Mouse (Mus musculus) heart, postnatal 36 days (tissue): Measurements from ENCODE around the gene Mdp1. TPM values are rescaled to one million over a fixed set of nuclear protein-coding genes. Genes with fewer than 3 reads are reported as not detected.

Source experiments
- DNase-seq, 2 experiments: peaks; one replicate each; pipeline ENCODE4 v3.0.0; 2021 to 2022
- intact Hi-C: fragments of 180-260 bp; cut with DNase I; formaldehyde crosslinking; loops from one replicate; pipeline ENCODE4 v1.15.1; 2025
- total RNA-seq, 2 experiments: library from RNA; stranded (reverse); gene quantifications; 2 replicates each; pipeline ENCODE4 v1.2.3; 2021

The Mdp1 gene
- total RNA-seq, 2 experiments from 2014 or later, result 42.6 to 57.7 TPM

DNA sequence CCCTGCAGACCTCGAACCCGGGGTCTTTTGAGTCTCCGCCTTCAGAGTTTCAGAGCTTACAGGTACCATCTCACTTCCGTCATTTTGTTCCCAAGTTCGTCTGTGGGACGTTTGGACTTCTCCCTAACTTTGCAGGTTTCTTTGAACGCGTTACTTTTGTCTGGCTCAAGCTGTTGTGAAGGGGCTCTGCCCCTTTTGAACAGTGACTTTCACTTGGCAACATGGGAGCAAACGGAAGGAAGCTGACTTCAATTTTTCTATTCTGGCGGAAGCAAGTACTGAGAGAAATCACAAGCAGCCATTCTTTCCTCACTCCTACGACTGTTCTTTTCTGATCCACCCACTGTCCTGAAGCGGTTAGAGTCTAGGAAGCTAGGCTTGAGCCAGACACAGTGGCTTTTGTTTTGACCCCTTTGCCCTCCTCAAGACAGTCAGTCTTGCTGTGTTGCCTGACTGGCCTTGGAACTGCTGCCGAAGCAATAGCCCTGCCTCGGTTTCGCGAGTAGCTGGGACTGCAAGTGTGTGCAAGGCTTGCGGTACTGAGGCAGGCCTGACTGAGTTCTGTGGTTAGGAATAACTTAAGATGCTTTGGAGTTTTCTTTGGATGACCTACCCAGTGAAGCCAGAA, 15.9 kb downstream of the Mdp1 start:
- peak in 1 of 2 experiments; percentile 24 for DNase-seq
- intact Hi-C loops, result no loop called here

DNA sequence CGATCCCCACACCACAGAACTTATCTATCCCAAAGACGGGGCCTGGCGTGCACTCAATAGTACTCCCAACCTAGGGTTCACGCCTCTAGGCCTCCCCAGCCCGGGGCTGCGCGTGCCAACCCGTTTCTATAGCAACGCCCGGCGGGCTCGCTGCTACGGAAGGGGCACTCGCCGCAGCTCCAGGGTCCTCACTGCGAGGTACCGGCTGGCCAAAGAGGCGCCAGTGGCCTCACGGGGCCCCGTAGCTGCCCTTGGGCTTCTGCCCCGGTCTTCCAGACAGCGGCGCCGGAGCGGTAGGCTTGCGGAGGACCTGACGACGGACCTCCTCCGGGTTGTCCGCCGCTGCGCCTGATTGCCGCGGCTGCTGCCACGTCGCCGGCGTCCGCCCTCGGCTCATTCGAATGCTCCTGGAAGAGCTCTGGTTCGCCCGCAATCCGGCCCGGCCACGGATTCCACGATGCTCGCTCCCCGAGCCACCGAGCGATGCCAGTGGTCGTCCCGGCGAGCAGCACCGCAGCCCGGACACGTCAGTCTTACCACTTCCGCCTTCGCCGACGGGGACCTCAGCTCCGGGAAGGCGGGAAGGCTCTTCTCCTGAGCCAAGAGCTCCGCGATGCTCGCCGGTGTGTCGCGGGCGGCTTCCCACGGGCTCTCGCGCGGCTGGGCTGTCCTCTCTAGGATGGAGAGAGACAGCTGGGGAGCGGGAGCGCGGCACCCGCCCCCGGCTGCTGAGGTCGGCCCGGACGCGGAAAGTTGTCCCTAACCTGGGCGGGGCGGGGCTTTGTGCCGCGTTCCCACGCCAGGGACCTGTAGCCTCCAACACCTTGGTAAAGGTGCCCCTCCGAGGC, 17.0 kb downstream of the Mdp1 start, which contains the start of gene Tm9sf1:
Tm9sf1 (minus strand) TSS at position 747 of the 848 bp plus-strand sequence.
- peak; percentile 87 to 98 for DNase-seq
- intact Hi-C loops, result loop anchor here (2.0 kb wide), 1 partner anchor 14 kb away; no protein-coding TSS in a partner anchor

DNA sequence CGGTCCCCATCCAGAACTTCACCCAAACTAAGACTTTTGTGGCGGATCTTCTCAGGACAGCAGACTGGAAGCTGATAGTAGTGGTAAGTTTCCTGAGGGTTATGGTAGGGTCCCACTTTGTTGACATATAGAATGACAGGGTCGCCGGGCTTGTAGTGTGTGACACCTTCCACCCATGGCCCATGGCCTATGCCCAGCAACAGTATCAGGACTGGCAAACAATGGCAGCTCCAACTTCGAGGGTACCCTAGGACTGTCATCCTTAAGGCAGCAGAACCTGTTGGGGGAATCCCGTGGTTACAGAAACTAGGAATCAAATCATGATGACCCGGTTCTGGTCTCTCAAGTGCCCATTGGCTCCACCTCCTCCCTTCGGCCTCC, 17.6 kb downstream of the Mdp1 start:
- intact Hi-C loops, result loop anchor here (2.0 kb wide), 1 partner anchor 14 kb away; no protein-coding TSS in a partner anchor
- no peak for DNase-seq

DNA sequence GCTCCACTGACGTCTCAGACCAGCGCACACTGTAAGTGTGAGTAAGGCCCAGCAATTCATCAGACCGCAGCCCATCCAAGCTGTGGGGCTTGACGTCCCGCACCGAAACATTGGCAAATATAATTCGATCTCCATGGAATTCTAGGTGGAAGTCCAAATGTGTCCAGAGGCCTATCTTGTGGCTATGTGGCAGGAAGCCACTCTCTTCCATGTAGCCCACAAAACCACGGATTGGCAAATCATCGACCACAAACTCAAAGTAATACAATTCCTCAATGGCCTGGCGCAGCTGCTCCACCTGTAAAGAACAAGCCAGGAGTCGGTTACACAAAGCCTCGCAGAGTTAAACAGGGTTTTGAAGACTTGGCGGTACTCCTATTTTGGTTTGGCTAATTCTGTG, 19.0 kb downstream of the Mdp1 start:
- intact Hi-C loops, result no loop called here

DNA sequence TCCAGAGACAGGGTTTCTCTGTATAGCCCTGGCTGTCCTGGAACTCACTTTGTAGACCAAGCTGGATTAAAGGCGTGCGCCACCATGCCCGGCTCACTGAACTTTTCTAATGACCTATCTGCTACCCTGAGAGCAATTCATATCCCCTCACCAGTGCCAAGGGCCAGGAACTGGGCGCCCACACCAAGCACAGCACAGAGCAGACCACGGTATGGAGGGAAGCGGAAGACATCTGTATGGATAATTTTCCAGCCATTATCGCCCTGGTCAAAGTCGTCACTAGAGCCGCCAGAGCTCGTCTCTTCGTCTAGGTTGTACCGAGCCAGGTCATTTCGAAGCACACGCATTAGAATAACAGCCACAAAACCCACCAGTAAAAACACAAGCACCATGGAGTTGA, 19.5 kb downstream of the Mdp1 start:
- no peak for DNase-seq
- intact Hi-C loops, result no loop called here

More for the DNA sequence above, 19.0 kb downstream of the Mdp1 start:
- DNase-seq, result no peak

- intact Hi-C loops, result loop anchor here (5.0 kb wide), 2 partner anchors 35 to 85 kb away; partner anchors contain the start of genes Gmpr2, Nedd8 and Rabggta
- DNase-seq, result no peak
Observed at GRCm38 (mm10) chr14:55637795-55638194, 22.5 kb downstream of the Mdp1 start, which contains the start of gene Gm49378. Gm49378 (minus strand) TSS chr14:55637895.

DNA sequence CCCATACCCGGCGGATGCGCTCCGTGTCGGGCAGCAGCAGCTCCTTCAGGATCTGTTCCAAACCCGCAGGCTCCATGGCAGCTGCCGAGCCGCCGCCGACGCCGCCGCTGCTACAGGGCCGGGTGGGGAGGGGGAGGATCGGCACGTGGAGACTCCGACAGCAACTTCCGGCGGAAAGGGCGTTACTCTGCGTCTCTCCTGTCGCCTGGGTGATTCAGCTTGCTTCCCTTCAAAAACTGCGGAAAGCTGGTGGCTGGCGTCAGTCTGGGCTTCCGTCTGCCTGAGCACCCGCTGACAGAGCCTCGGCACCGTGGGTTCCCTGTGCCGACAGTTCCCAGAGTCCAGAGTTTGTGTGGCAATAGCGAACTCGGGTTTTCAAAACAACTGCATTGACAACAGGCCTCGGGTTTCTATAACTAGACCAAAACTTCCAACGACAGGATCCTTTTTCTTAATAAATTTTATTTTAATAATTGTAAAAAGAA, 24.7 kb downstream of the Mdp1 start, which contains the start of gene Ipo4:
Ipo4 (minus strand) TSS at position 435 of the 485 bp plus-strand sequence.
- peak; percentile 84 to 89 for DNase-seq
- intact Hi-C loops, result loop anchor here (2.0 to 5.0 kb wide), 3 partner anchors 25 to 87 kb away; partner anchors contain the start of genes Gmpr2, Mdp1, Nedd8 and Rabggta

DNA sequence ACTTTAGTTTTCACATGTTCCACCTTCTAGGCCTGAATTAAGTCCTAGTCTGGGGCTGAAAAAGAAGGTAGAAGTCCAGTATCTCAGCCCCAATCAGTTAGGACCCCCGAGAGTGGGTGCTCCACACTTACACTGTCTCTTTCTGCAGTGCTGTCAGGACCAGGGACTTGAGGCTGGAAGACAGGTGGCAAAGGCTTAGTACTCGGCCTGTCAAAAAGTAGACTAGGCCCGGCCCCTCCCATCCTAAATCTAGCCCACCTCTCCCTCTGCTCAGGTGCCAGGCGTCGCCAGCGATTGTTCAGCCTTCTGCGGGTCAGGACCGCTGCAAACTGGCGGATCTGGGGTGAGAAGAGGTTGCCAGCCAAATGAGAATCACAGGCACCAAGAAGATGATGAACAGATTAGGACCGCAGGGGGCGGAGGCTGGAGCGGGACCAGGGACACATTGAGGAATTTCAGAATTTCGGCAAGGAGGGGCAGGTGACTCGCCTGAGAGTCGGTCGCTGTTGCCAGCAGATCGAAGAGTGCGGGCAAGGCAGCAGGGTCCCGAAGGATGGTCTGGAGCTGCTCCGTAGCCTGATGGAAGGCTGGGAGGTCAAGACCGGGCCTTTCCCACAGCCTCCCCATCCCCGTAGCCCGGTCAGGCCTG, 25.3 kb downstream of the Mdp1 start:
- intact Hi-C loops, result loop anchor here (2.0 to 5.0 kb wide), 3 partner anchors 26 to 87 kb away; partner anchors contain the start of genes Gmpr2, Mdp1, Nedd8 and Rabggta
- no peak for DNase-seq

DNA sequence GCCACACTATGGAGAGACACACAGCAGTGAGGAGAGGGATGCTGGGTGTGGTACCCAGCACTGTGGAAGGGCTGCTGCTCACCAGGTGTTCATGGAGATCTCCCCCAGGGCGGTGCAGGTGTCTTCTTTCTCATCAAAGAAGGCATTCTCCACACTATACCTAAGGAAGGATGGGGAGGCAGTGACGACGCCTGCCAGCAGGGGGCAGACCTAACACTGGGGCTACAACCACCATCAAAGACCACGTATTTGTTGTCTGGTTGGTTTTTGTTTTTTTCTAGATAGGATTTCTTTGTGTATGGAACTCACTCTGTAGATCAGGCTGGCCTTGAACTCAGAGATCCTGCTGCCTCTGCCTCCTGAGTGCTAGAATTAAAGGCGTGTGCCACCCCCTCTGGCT, 31.0 kb downstream of the Mdp1 start:
- peak; percentile 55 to 77 for DNase-seq
- intact Hi-C loops, result loop anchor here (1.0 to 10.0 kb wide), 2 partner anchors 114 to 265 kb away; no protein-coding TSS in a partner anchor

- intact Hi-C loops, result loop anchor here (10.0 kb wide), 1 partner anchor 267 kb away; no protein-coding TSS in a partner anchor
- DNase-seq, result no peak
Observed at GRCm38 (mm10) chr14:55628077-55628827, 32.1 kb downstream of the Mdp1 start.

DNA sequence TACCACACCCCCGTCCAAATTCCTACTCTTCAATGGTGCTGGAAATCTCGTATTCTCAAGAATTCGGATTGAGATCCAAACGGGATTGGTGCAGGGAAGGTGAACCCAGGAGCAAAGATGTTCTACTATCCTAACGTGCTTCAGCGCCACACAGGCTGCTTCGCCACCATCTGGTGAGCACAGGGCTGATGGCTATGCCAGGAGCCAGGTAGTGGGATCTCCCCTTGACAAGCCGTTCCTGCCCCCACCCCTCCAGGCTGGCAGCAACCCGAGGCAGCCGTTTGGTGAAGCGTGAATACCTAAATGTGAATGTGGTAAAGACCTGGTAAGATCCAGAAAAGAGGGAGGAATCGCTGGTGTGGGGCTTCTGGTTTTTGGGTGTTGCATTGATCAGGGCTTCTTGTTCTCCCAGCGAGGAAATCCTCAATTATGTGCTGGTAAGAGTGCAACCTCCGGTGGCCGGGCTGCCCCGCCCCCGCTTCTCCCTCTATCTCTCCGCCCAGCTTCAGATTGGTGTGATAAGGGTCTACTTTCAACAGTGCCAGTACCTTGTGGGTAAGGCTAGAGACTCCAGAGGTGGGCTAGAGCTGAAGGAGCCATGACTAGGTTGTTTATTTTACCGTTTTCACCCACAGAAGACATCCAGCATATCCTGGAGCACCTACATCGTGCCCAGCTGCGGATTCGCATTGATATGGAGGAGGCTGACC, 41.7 kb downstream of the Mdp1 start:
- DNase-seq, result no peak
- intact Hi-C loops, result no loop called here

DNA sequence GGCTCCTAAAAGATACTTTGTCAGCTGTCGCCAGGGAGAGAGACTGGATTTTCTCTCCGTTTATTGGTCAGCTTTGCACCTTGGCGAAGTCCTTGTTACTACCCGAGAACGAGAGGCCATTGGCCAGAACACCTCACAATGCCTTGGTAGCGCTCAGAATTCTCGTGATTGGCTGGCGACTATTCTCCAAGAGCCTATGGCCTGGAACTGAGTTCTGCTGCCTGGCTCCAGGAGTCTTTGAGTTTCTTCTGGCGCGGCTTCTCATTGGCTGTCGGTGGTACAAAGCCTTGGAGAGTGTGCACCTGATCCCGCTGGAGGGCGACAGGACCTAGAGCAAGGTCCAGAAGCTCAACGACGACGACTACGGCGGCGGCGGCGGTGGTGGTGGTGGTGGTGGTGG, 42.5 kb downstream of the Mdp1 start, which contains the start of gene Rec8:
Rec8 (plus strand) TSS at position 216 of the 400 bp plus-strand sequence.
- intact Hi-C loops, result no loop called here
- DNase-seq, result no peak

DNA sequence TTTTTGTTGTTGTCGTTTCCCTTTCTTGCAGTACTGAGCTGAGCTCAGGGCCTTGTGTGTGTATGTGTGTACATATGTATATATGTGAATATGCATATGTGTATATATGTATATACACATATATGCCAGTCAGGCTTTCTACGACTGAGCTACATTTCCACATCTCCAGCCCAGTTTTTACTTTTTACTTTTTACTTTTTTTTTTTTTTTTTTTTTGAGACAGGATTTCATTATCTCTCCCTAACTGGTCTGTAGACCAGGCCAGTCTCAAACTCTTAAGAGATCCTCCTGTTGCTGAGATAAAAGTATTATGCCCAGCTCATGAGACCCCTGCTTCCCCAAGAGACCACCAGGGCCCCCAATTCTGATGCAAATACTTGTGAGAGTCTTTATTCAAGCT, 43.5 kb downstream of the Mdp1 start:
- intact Hi-C loops, result no loop called here

GRCm38 (mm10) chr14:55615876-55616275, 44.4 kb downstream of the Mdp1 start:
- intact Hi-C loops, result no loop called here

More for the DNA sequence above, 43.5 kb downstream of the Mdp1 start:
- DNase-seq, result no peak

GRCm38 (mm10) chr14:55614565-55615178, 45.6 kb downstream of the Mdp1 start:
- intact Hi-C loops, result no loop called here
- DNase-seq, result no peak

More at GRCm38 (mm10) chr14:55615876-55616275, 44.4 kb downstream of the Mdp1 start:
- DNase-seq, result no peak

DNA sequence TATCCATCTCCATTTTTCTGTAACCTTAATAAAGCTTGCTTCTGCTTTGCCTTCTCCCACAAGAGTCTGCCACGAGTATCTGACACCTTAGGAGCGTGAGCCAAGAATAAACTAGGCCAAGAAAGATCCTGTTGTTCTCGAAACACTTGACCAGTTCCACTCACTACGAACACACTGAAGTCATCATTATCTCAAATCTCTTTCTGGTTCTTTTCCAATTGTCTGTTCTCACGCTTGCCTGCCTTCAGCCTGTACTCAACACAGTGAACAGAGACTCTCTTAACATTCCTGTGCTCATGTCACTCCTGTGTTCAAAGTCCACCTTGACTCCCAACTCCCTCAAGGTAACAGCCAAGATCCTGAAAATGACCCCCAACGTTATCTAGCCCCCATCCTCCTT, 47.0 kb downstream of the Mdp1 start:
- intact Hi-C loops, result no loop called here
- no peak for DNase-seq

DNA sequence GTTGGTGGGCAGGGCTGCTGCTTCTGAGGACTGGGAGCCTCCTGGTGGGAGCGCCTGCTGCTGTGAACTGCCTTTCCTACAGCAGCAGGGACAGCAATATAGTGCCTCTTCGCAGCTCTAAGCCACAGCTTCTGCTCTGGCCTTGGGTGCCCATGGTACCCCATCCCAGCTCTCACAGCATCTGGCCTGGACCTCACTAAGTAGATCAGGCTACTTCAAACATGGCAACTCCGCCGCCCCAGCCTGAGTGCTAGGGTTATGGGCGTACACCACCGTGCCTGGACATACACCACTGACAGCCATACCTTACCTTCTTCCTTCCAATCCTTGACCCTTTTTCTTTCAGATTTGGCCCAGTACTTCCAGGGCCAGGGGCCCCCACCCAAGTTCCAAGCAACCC, 52.0 kb downstream of the Mdp1 start:
- no peak for DNase-seq
- intact Hi-C loops, result no loop called here
